In genomic region chr3:138800664-138801411, GRCm38 (mm10) we compare ENCODE assay signal across 7 mouse cellular contexts. TPM values are rescaled to one million over a fixed set of nuclear protein-coding genes. Genes with fewer than 3 reads are reported as not detected.
DNase-seq lines count a peak whose midpoint lies in the region; ATAC-seq lines count a peak whose summit lies in the region.

No protein-coding gene starts in this region.

- ATAC-seq in forebrain, embryonic 11.5 days (replicated peaks; ENCODE audit: low FRiP score): peak; percentile 51
- peak; percentile 74 for ATAC-seq in hindbrain, embryonic 14.5 days (ENCODE audit: low FRiP score)
- ATAC-seq in intestine, embryonic 15.5 days: no peak

- H3K4me1 ChIP-seq in forebrain, embryonic 11.5 days (replicated peaks; ENCODE audit: control insufficient read depth, insufficient read depth, low read length): peaks cover 24% of the 10 kb centered on the region; the same call in 1 of the 2 replicates
- peaks cover 40% of the 10 kb centered on the region for H3K4me1 ChIP-seq in hindbrain, embryonic 14.5 days (replicated peaks; ENCODE audit: control insufficient read depth, insufficient read depth, low read length)
- H3K4me1 ChIP-seq in intestine, embryonic 15.5 days (replicated peaks): no peaks in the 10 kb centered on the region

- H3K36me3 ChIP-seq in forebrain, embryonic 11.5 days (ENCODE audit: control insufficient read depth, insufficient read depth, low read length): no peaks in the 10 kb centered on the region
- no peaks in the 10 kb centered on the region for H3K36me3 ChIP-seq in hindbrain, embryonic 14.5 days (replicated peaks; ENCODE audit: control insufficient read depth, insufficient read depth)
- H3K36me3 ChIP-seq in intestine, embryonic 15.5 days: no peaks in the 10 kb centered on the region

- H3K27ac ChIP-seq in forebrain, embryonic 11.5 days (ENCODE audit: low read depth, low read length): peak overlapping the region; percentile 70
- peak overlapping the region; percentile 88 for H3K27ac ChIP-seq in hindbrain, embryonic 14.5 days
- H3K27ac ChIP-seq in intestine, embryonic 15.5 days: no peak overlapping the region

- no peak overlapping the region for H3K9ac ChIP-seq in forebrain, embryonic 11.5 days (ENCODE audit: low read length)
- peak overlapping the region; percentile 24; the same call in 1 of the 2 replicates for H3K9ac ChIP-seq in hindbrain, embryonic 14.5 days
- no peak overlapping the region for H3K9ac ChIP-seq in intestine, embryonic 15.5 days

- WGBS in forebrain, embryonic 11.5 days: 57% methylated on average over 16 of the region's 16 CpGs
- 35% methylated on average over 16 of the region's 16 CpGs for WGBS in hindbrain, embryonic 14.5 days
- WGBS in intestine, embryonic 15.5 days: 80% methylated on average over 16 of the region's 16 CpGs

- H3K4me3 ChIP-seq in forebrain, embryonic 11.5 days (ENCODE audit: low read depth, low read length): no peak overlapping the region
- H3K4me3 ChIP-seq in hindbrain, embryonic 14.5 days (replicated peaks; ENCODE audit: low read length): no peak overlapping the region
- no peak overlapping the region for H3K4me3 ChIP-seq in intestine, embryonic 15.5 days (replicated peaks)

- no peaks in the 10 kb centered on the region for H3K9me3 ChIP-seq in forebrain, embryonic 11.5 days (ENCODE audit: control insufficient read depth, low read length)
- H3K9me3 ChIP-seq in hindbrain, embryonic 14.5 days (ENCODE audit: control insufficient read depth, low read length): no peaks in the 10 kb centered on the region
- H3K9me3 ChIP-seq in intestine, embryonic 15.5 days: no peaks in the 10 kb centered on the region

- no peaks in the 10 kb centered on the region for H3K27me3 ChIP-seq in forebrain, embryonic 11.5 days (ENCODE audit: control insufficient read depth, insufficient read depth, low read length)
- no peaks in the 10 kb centered on the region for H3K27me3 ChIP-seq in hindbrain, embryonic 14.5 days (ENCODE audit: control insufficient read depth, insufficient read depth, low read length)
- no peaks in the 10 kb centered on the region for H3K27me3 ChIP-seq in intestine, embryonic 15.5 days (replicated peaks)

- H3K4me2 ChIP-seq in forebrain, embryonic 11.5 days (ENCODE audit: low read depth, low read length, severe bottlenecking): no peak overlapping the region
- peak overlapping the region; percentile 38 for H3K4me2 ChIP-seq in hindbrain, embryonic 14.5 days (replicated peaks)
- no peak overlapping the region for H3K4me2 ChIP-seq in intestine, embryonic 15.5 days (replicated peaks)

- peak; percentile 30 for DNase-seq in urinary bladder, postnatal 25 days (ENCODE audit: low spot score)
- no peak for DNase-seq in urinary bladder, adult 2 months (ENCODE audit: low spot score)
- DNase-seq in forebrain, embryonic 11.5 days (ENCODE audit: low spot score): no peak
- DNase-seq in hindbrain, embryonic 14.5 days (ENCODE audit: low spot score): peak; percentile 69
- DNase-seq in right cerebral cortex, postnatal 4 days: peak; percentile 61
- no peak for DNase-seq in frontal cortex, postnatal 36 days (ENCODE audit: low spot score in 2 of 2)

RNA-seq across cellular contexts. Expression of gene Tspan5, which starts 58.8 kb away (rescaled TPM):
- 67.1 and 73.3 TPM in 2 replicates for polyA plus RNA-seq in urinary bladder, adult 2 months (2012; rRNA removed)
- polyA plus RNA-seq in forebrain, embryonic 11.5 days (2014; fragmentation: Nextera tagmentation; extraction: Ambion mirVana): 43.4 and 48.5 TPM in 2 replicates
- 115 and 130 TPM in 2 replicates for polyA plus RNA-seq in hindbrain, embryonic 14.5 days (2014; fragmentation: Nextera tagmentation; extraction: Ambion mirVana)
- polyA plus RNA-seq in intestine, embryonic 15.5 days (2015; fragmentation: Nextera tagmentation; extraction: Ambion mirVana): 17.8 and 18.4 TPM in 2 replicates

Comparison
In these comparisons a context has a peak if more than half of its experiments do, and no peak if none do; other contexts are left out.
1. DNase-seq: peak in urinary bladder, postnatal 25 days (single experiment), hindbrain, embryonic 14.5 days (single experiment) and right cerebral cortex, postnatal 4 days (single experiment); none in urinary bladder, adult 2 months (single experiment), forebrain, embryonic 11.5 days (single experiment) and frontal cortex, postnatal 36 days (0 of 2).